ENCODE assay signal across 14 mouse cellular contexts in the genomic region with DNA sequence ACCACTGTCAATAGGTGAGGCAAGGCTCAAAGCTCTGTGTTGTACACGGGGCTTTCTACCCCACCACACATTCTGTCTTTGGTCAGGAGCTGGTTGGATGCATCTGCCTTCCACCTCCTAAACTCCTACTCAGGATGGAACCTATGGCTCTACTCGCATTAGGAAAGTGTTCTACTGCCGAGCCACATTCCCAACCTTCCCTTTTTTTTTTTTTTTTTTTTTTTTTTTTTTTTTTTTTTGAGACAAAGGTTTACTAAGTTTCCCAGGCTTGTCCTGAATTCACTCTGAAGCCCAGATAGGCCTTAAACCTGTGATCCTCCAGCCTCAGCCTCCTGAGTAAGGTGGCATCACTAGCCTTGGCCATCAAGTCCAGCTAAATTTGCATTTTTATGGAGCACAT.
"Had no signal": no experiment of that assay in that cellular context is flagged by ENCODE, and none has a peak within 500 bp of the region (broad histone marks: within the 10 kb centered on the region; RNA-seq: fewer than 3 reads in every experiment).

No protein-coding gene starts in this region.

- H3K4me2 ChIP-seq: limb, embryonic 13.5 days; midbrain, embryonic 12.5 days had no signal

- DNase-seq: kidney, adult 8-10 months; kidney, postnatal 4 days; left cerebral cortex, postnatal 4 days; lung, adult 18-20 months; right cerebral cortex, postnatal 4 days; spleen, adult 18-20 months; thymus, adult 2 months; thymus, postnatal 25 days had no signal

- H3K27ac ChIP-seq: kidney, postnatal 0 days; limb, embryonic 13.5 days; liver, embryonic 14.5 days; midbrain, embryonic 12.5 days had no signal

- ATAC-seq: inflammation-experienced regulatory T-cells, adult 6 months; midbrain, embryonic 16.5 days had no signal

- H3K36me3 ChIP-seq: limb, embryonic 13.5 days; midbrain, embryonic 12.5 days had no signal

- H3K9ac ChIP-seq: limb, embryonic 13.5 days; liver, embryonic 14.5 days; midbrain, embryonic 12.5 days had no signal

- H3K4me3 ChIP-seq: limb, embryonic 13.5 days; midbrain, embryonic 12.5 days had no signal

- H3K9me3 ChIP-seq: limb, embryonic 13.5 days; midbrain, embryonic 12.5 days had no signal
